Mouse (Mus musculus) layer of hippocampus, postnatal 10 days (tissue): ENCODE measurements around the gene Rbm46. TPM values are rescaled to one million over a fixed set of nuclear protein-coding genes. Genes with fewer than 3 reads are reported as not detected.

Experiments
- DNase-seq, 2 experiments: peaks; one replicate each; pipeline ENCODE4 v3.0.0; 2021; ENCODE audit warnings: low spot score in 2 of 2
- total RNA-seq, 2 experiments: library from RNA; stranded (reverse); gene quantifications; 2 replicates each; pipeline ENCODE4 v1.2.3; 2021

Rbm46 gene
- total RNA-seq, 2 experiments from 2014 or later: 1.3 to 2.1 TPM

- no peak for DNase-seq
Measured at GRCm38 (mm10) chr3:82791663-82792062, 84.6 kb downstream of the Rbm46 start.

Other genes with a start within 250 kb of the Rbm46 start
- gene Lrat, start 27.5 kb upstream of the Rbm46 start, total RNA-seq: under 1 TPM; 0.18 to 0.25 TPM
- not detected for gene Fgg, start 131.2 kb upstream of the Rbm46 start, total RNA-seq
- gene Fga, start 149.6 kb upstream of the Rbm46 start, total RNA-seq: under 1 TPM in 1 of 2 experiments, not detected in 1; 0.14 TPM
- not detected for gene Fgb, start 173.4 kb upstream of the Rbm46 start, total RNA-seq
- 10 to 100 TPM; 45.9 to 46.2 TPM for gene Plrg1, start 179.0 kb upstream of the Rbm46 start, total RNA-seq